Mouse (Mus musculus): ENCODE data around the gene Pabpc4. TPM values are rescaled to one million over a fixed set of nuclear protein-coding genes. Genes with fewer than 3 reads are reported as not detected.
"Not testable (repeated sequence)": the region's sequence is repeated elsewhere in the genome, so short reads cannot be mapped to it uniquely, and the experiment has no call there.

The Pabpc4 gene
- polyA plus RNA-seq, 1 experiment from 2014 or later, result 55.0 TPM

GRCm38 (mm10) chr4:123305789-123306188 is 43.6 kb downstream of the Pabpc4 start:
- ATAC-seq (replicated peaks; ENCODE audit: extremely low read depth, insufficient read depth, low FRiP score), result peak; percentile 23; the same call in 1 of the 2 replicates
- Histone ChIP-seq H3K9me3 (replicated peaks; ENCODE audit: control insufficient read depth, low read length) (0 out of 2 replicates have a peak, but pooled peaks cover 6% of the 10 kb centered on the region), H3K36me3 (ENCODE audit: control insufficient read depth, insufficient read depth) (peaks cover 21% of the 10 kb centered on the region), H3K27me3 (ENCODE audit: control insufficient read depth, insufficient read depth, low read length) (no peaks in the 10 kb centered on the region), H3K9ac (ENCODE audit: low read length) (no peak overlapping the region), H3K4me3 (ENCODE audit: low read length) (no peak overlapping the region), H3K4me1 (ENCODE audit: control insufficient read depth, insufficient read depth, low read length) (peaks cover 13% of the 10 kb centered on the region), H3K27ac (ENCODE audit: low read length) (no peak overlapping the region), H3K4me2 (ENCODE audit: low read depth, low read length) (no peak overlapping the region)
- WGBS, result 19% methylated on average over 3 of the region's 3 CpGs

- Histone ChIP-seq H3K4me2 (ENCODE audit: low read depth, low read length) (no peak overlapping the region), H3K9ac (ENCODE audit: low read length) (no peak overlapping the region), H3K4me1 (ENCODE audit: control insufficient read depth, insufficient read depth, low read length) (peaks cover 13% of the 10 kb centered on the region), H3K27ac (ENCODE audit: low read length) (no peak overlapping the region), H3K36me3 (ENCODE audit: control insufficient read depth, insufficient read depth) (peaks cover 16% of the 10 kb centered on the region), H3K9me3 (replicated peaks; ENCODE audit: control insufficient read depth, low read length) (peaks cover 10% of the 10 kb centered on the region; the same call in 1 of the 2 replicates), H3K4me3 (ENCODE audit: low read length) (no peak overlapping the region), H3K27me3 (ENCODE audit: control insufficient read depth, insufficient read depth, low read length) (no peaks in the 10 kb centered on the region)
- no peak for ATAC-seq (replicated peaks; ENCODE audit: extremely low read depth, insufficient read depth, low FRiP score)
- WGBS, result 85% methylated on average over 10 of the region's 10 CpGs
These were observed 44.8 kb downstream of the Pabpc4 start for GRCm38 (mm10) chr4:123306999-123307398.

- peaks cover 13% of the 10 kb centered on the region for H3K4me1 ChIP-seq (ENCODE audit: control insufficient read depth, insufficient read depth, low read length)
- WGBS, result 28% methylated on average over 3 of the region's 3 CpGs
- no peak overlapping the region for H3K9ac ChIP-seq (ENCODE audit: low read length)
- H3K9me3 ChIP-seq (replicated peaks; ENCODE audit: control insufficient read depth, low read length), result peaks cover 10% of the 10 kb centered on the region; the same call in 1 of the 2 replicates
- H3K36me3 ChIP-seq (ENCODE audit: control insufficient read depth, insufficient read depth), result peaks cover 7% of the 10 kb centered on the region
- H3K27ac ChIP-seq (ENCODE audit: low read length), result no peak overlapping the region
- H3K4me2 ChIP-seq (ENCODE audit: low read depth, low read length), result no peak overlapping the region
- no peaks in the 10 kb centered on the region for H3K27me3 ChIP-seq (ENCODE audit: control insufficient read depth, insufficient read depth, low read length)
- no peak overlapping the region for H3K4me3 ChIP-seq (ENCODE audit: low read length)
- ATAC-seq (replicated peaks; ENCODE audit: extremely low read depth, insufficient read depth, low FRiP score), result peak; percentile 68
These were observed 46.1 kb downstream of the Pabpc4 start for GRCm38 (mm10) chr4:123308292-123308691.

GRCm38 (mm10) chr4:123311845-123312244 is 49.7 kb downstream of the Pabpc4 start:
- WGBS, result 79% methylated on average over 7 of the region's 7 CpGs
- H3K27me3 ChIP-seq (ENCODE audit: control insufficient read depth, insufficient read depth, low read length), result no peaks in the 10 kb centered on the region
- H3K36me3 ChIP-seq (ENCODE audit: control insufficient read depth, insufficient read depth), result no peaks in the 10 kb centered on the region
- no peak overlapping the region for H3K27ac ChIP-seq (ENCODE audit: low read length)
- H3K4me3 ChIP-seq (ENCODE audit: low read length), result no peak overlapping the region
- no peak overlapping the region for H3K4me2 ChIP-seq (ENCODE audit: low read depth, low read length)
- peaks cover 4% of the 10 kb centered on the region; the same call in 1 of the 2 replicates for H3K9me3 ChIP-seq (replicated peaks; ENCODE audit: control insufficient read depth, low read length)
- H3K4me1 ChIP-seq (ENCODE audit: control insufficient read depth, insufficient read depth, low read length), result peaks cover 13% of the 10 kb centered on the region
- no peak overlapping the region for H3K9ac ChIP-seq (ENCODE audit: low read length)
- ATAC-seq (replicated peaks; ENCODE audit: extremely low read depth, insufficient read depth, low FRiP score), result no peak

GRCm38 (mm10) chr4:123313010-123313409 is 50.9 kb downstream of the Pabpc4 start:
- Histone ChIP-seq H3K36me3 (ENCODE audit: control insufficient read depth, insufficient read depth) (no peaks in the 10 kb centered on the region), H3K27me3 (ENCODE audit: control insufficient read depth, insufficient read depth, low read length) (no peaks in the 10 kb centered on the region), H3K27ac (ENCODE audit: low read length) (no peak overlapping the region), H3K9me3 (replicated peaks; ENCODE audit: control insufficient read depth, low read length) (peaks cover 4% of the 10 kb centered on the region; the same call in 1 of the 2 replicates), H3K4me2 (ENCODE audit: low read depth, low read length) (no peak overlapping the region), H3K4me3 (ENCODE audit: low read length) (no peak overlapping the region), H3K4me1 (ENCODE audit: control insufficient read depth, insufficient read depth, low read length) (peaks cover 9% of the 10 kb centered on the region), H3K9ac (ENCODE audit: low read length) (no peak overlapping the region)
- no peak for ATAC-seq (replicated peaks; ENCODE audit: extremely low read depth, insufficient read depth, low FRiP score)
- WGBS, result 67% methylated on average over 6 of the region's 6 CpGs

GRCm38 (mm10) chr4:123314497-123314896 is 52.3 kb downstream of the Pabpc4 start:
- Histone ChIP-seq H3K4me3 (ENCODE audit: low read length) (no peak overlapping the region), H3K9me3 (replicated peaks; ENCODE audit: control insufficient read depth, low read length) (peaks cover 4% of the 10 kb centered on the region; the same call in 1 of the 2 replicates), H3K36me3 (ENCODE audit: control insufficient read depth, insufficient read depth) (no peaks in the 10 kb centered on the region), H3K9ac (ENCODE audit: low read length) (no peak overlapping the region), H3K4me1 (ENCODE audit: control insufficient read depth, insufficient read depth, low read length) (no peaks in the 10 kb centered on the region), H3K4me2 (ENCODE audit: low read depth, low read length) (no peak overlapping the region), H3K27me3 (ENCODE audit: control insufficient read depth, insufficient read depth, low read length) (no peaks in the 10 kb centered on the region), H3K27ac (ENCODE audit: low read length) (no peak overlapping the region)
- 79% methylated on average over 3 of the region's 3 CpGs for WGBS
- no peak for ATAC-seq (replicated peaks; ENCODE audit: extremely low read depth, insufficient read depth, low FRiP score)

GRCm38 (mm10) chr4:123322910-123323309 is 60.8 kb downstream of the Pabpc4 start:
- not testable (repeated sequence) for ATAC-seq (replicated peaks; ENCODE audit: extremely low read depth, insufficient read depth, low FRiP score); H3K27ac ChIP-seq (ENCODE audit: low read length); H3K9me3 ChIP-seq (replicated peaks; ENCODE audit: control insufficient read depth, low read length); H3K4me1 ChIP-seq (ENCODE audit: control insufficient read depth, insufficient read depth, low read length); H3K36me3 ChIP-seq (ENCODE audit: control insufficient read depth, insufficient read depth); H3K9ac ChIP-seq (ENCODE audit: low read length)
- peaks cover 11% of the 10 kb centered on the region for H3K27me3 ChIP-seq (ENCODE audit: control insufficient read depth, insufficient read depth, low read length)
- 5% methylated on average over 16 of the region's 38 CpGs for WGBS
- H3K4me3 ChIP-seq (ENCODE audit: low read length), result peak overlapping the region; percentile 35; the same call in 1 of the 2 replicates
- peak overlapping the region; percentile 49 for H3K4me2 ChIP-seq (ENCODE audit: low read depth, low read length)

GRCm38 (mm10) chr4:123323534-123323933 is 61.4 kb downstream of the Pabpc4 start, which contains the start of gene Oxct2a:
Oxct2a (minus strand) TSS chr4:123323634.
- 23% methylated on average over 13 of the region's 13 CpGs for WGBS
- no peaks in the 10 kb centered on the region for H3K36me3 ChIP-seq (ENCODE audit: control insufficient read depth, insufficient read depth)
- H3K27ac ChIP-seq (ENCODE audit: low read length), result no peak within 1 kb of the TSS
- peak within 1 kb of the TSS; percentile 35 for H3K4me3 ChIP-seq (ENCODE audit: low read length)
- peaks cover 11% of the 10 kb centered on the region for H3K27me3 ChIP-seq (ENCODE audit: control insufficient read depth, insufficient read depth, low read length)
- ATAC-seq (replicated peaks; ENCODE audit: extremely low read depth, insufficient read depth, low FRiP score), result no peak
- no peaks in the 10 kb centered on the region for H3K9me3 ChIP-seq (replicated peaks; ENCODE audit: control insufficient read depth, low read length)
- peak within 1 kb of the TSS; percentile 49 for H3K4me2 ChIP-seq (ENCODE audit: low read depth, low read length)
- peaks cover 7% of the 10 kb centered on the region; the same call in 1 of the 2 replicates for H3K4me1 ChIP-seq (ENCODE audit: control insufficient read depth, insufficient read depth, low read length)
- no peak within 1 kb of the TSS for H3K9ac ChIP-seq (ENCODE audit: low read length)

GRCm38 (mm10) chr4:123326087-123326486 is 63.9 kb downstream of the Pabpc4 start:
- Histone ChIP-seq H3K27ac (ENCODE audit: low read length) (no peak overlapping the region), H3K4me2 (ENCODE audit: low read depth, low read length) (no peak overlapping the region), H3K9me3 (replicated peaks; ENCODE audit: control insufficient read depth, low read length) (no peaks in the 10 kb centered on the region), H3K36me3 (ENCODE audit: control insufficient read depth, insufficient read depth) (no peaks in the 10 kb centered on the region), H3K27me3 (ENCODE audit: control insufficient read depth, insufficient read depth, low read length) (peaks cover 11% of the 10 kb centered on the region), H3K4me3 (ENCODE audit: low read length) (no peak overlapping the region), H3K9ac (ENCODE audit: low read length) (no peak overlapping the region), H3K4me1 (ENCODE audit: control insufficient read depth, insufficient read depth, low read length) (peaks cover 7% of the 10 kb centered on the region; the same call in 1 of the 2 replicates)
- no peak; the same call in 1 of the 2 replicates for ATAC-seq (replicated peaks; ENCODE audit: extremely low read depth, insufficient read depth, low FRiP score)
- 48% methylated on average over 3 of the region's 3 CpGs for WGBS
